Mouse (Mus musculus): ENCODE measurements around the gene Ky.

DNA sequence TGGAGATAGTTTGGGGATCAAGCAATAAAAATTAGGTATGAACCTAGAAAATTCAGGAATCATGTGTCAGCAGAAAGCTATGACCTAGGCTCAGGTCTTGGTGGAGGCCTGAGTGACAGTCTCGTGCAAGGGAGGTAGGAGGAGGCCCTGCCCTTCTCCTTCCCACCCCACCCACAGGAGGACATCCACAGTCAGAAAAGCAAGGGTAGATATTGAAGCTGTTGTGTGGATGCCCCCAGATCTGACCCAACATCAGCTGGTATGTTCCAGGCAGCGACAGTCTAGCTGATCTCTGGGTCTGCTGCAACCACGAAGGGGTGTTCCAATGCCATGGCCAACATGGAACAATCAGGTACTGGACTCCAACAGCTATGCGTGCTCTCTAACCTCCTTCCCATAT lies 10.3 kb upstream of the Ky start:
- TF ChIP-seq POLR2A (IDR thresholded peaks at IDR 0.05; ENCODE audit: low read depth, low read length) (no peak), CTCF (IDR thresholded peaks at IDR 0.05; ENCODE audit: extremely low read depth, insufficient read length, insufficient replicate concordance, low read depth, low read length) (no peak)

Data from small intestine, adult 2 months (tissue).